Mouse (Mus musculus) adrenal gland, adult (tissue): ENCODE measurements around the gene Asb16.

Experiments
- DNase-seq, 2 experiments: peaks; one replicate each; pipeline ENCODE4 v3.0.0; 2022 to 2023; ENCODE audit warnings: low spot score in 1 of 2; ENCODE audit not compliant: inconsistent age in 2 of 2

Asb16 gene

DNA sequence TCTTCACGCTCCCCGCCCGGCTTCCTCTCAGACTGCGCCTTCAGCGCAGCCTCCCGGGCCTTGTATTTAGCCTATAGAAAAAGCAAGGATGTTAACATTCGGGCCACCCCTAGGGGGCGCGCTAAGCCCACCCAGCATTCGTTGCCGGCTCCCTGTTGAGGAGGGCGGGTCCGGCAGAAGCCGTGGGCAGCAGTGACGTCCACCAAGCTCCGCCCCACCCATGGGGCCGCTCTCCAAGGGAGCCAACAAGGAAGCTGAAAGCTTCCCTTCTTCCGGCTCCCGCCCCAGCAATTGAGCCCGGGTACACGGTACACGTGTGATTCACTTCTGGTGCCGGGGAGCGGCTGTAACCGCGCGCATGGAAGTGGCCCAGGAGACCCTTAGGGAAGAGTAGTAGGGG lies 40.4 kb downstream of the Asb16 start:
- DNase-seq, result peak; percentile 98 to 99

DNA sequence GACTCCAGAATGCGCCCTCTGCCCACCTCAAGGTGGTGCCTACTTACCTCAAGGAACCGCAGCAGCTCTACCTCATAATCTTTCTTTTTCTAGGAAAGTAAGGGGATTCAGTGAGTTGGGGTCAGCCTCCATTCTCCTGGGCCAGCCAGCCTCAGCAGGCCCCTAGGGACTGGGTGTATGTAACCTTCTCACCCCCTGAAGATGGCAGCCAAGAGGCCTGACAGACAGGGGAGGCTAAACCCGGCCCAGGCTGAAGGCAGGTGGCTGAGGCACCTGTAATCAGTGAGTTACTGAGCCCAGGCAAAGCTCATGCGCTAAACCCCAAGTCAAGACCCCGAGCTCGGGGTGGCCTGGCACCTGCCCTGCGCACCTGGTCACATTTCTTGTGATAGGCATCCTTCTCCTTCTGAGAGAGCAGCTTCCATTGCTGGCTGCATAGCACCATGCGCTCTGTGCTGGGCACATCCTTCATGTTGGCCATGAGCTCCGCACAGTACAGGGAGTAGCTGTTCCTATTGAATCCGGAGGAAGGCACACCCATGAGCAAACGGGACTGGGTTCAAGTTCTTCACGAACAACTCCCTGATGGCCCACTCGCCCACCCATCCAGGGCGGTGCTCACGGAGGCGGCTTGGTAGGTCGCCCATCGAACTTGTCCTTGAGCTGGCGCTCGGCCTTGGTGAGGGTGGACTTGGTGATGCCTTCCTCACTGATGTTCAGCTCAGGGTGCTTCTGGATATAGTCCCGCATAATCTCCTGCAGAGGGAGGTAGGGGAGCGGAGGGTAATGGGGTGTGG lies 41.5 kb downstream of the Asb16 start:
- peak; percentile 69 to 82 for DNase-seq

DNA sequence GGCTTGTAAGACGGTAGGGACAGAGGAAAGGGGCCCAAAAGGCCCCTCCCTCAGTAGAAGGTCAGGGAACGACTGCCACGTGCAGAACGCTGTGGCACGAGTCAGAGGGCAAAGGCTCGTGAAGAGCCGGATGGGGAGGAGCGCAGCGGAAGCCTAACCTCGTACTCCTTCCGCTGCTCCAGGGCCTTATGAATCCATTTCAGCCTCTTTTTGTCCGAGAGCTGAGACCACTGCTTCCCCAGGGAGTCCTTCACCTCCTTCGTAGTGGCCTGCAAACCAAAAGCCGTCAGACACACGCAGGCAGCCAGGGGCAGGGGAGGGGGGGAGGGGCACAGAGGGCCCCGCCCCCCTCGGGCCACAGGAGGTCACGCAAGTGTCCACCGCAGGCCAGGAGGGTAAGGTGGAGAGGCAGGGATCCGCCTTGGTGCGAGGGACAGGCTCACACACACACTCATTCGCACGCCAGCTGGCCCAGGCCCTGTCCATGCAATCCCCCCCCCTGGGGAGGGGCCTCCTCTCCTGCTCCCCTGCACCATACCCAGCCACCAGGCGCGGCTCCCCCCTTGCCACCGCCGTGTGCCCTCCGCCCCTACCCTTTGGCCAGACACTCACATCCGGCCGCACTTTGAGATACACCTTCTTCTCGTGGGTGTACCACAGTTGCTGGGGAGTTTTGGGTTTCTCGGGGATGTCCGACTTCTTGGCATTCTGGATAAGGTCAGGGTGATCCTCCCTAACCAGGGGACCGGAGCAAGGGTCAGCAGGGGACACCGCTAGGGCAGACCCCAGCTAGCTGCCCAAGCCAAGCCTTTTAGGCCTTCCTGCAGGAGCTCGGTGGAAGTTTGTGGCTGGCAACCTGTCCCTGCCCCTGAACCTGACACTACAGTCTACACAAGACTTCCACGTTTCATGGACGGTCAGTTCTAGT lies 42.5 kb downstream of the Asb16 start:
- peak; percentile 60 to 80 for DNase-seq

- DNase-seq, result peak in 1 of 2 experiments; percentile 38
Observed at GRCm38 (mm10) chr11:102311966-102312365, 43.4 kb downstream of the Asb16 start.

- peak in 1 of 2 experiments; percentile 38 for DNase-seq
Observed at GRCm38 (mm10) chr11:102312586-102312985, 44.0 kb downstream of the Asb16 start.

DNA sequence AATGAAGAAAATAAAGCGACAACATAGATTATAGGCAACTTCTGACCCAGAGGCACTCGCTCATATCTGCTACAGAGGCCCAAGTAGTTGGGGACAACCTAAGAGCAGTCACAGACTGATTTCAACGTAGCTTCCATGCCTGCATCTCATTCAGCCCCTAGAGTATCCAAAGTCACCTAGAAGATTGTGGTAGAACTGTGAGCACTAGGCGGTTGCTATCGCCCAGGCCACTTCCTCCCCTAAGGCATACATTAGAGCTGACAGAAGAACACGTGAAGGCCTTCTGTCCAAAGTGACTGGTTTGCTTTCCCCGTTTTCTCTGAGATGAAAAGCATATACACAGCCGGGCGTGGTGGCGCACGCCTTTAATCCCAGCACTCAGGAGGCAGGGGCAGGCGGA lies 45.8 kb downstream of the Asb16 start:
- DNase-seq, result peak in 1 of 2 experiments; percentile 56

GRCm38 (mm10) chr11:102315690-102316571 lies 47.4 kb downstream of the Asb16 start:
- peak in 1 of 2 experiments; percentile 65 for DNase-seq

DNA sequence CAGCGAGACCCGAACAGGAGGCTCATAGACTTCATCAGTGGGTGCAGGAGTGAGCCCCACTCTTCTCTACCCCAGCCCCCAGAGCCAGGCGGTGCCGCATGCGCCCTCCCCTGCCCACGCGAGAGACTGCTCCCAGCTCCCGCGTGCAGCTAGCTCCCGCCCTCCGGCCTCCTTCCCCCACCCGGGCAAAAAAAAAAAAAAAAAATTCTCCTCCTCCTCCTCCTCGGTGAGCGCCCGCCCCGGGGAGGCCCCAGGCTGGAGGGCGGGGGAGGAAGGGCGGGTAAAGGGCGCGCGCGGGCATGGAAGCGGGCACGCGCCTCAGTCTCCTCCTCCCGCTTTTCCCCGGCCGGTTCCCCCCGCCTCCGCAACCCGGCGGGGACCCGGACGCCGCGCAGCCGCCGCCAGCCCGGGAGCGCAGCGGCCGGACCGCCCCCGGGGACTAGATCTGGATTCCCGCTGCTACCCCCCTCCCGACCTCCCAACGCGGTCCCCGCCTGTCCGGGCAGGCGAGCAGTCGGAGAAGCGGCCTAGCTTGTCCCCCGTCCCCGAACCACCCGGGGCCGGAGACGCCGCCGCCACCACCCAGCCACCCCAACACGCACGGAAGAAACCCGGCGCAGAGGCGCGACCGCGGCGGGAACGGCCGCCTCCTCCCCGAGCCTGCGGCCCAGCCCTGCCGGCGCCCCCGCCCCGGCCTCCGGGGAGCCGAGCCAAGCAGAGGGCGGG lies 48.2 kb downstream of the Asb16 start:
- DNase-seq, result peak; percentile 96 to 97

GRCm38 (mm10) chr11:102317298-102317900 lies 48.9 kb downstream of the Asb16 start:
- DNase-seq, result peak; percentile 74 to 84

- peak; percentile 86 to 94 for DNase-seq
Observed at GRCm38 (mm10) chr11:102317901-102318575, 49.5 kb downstream of the Asb16 start.

DNA sequence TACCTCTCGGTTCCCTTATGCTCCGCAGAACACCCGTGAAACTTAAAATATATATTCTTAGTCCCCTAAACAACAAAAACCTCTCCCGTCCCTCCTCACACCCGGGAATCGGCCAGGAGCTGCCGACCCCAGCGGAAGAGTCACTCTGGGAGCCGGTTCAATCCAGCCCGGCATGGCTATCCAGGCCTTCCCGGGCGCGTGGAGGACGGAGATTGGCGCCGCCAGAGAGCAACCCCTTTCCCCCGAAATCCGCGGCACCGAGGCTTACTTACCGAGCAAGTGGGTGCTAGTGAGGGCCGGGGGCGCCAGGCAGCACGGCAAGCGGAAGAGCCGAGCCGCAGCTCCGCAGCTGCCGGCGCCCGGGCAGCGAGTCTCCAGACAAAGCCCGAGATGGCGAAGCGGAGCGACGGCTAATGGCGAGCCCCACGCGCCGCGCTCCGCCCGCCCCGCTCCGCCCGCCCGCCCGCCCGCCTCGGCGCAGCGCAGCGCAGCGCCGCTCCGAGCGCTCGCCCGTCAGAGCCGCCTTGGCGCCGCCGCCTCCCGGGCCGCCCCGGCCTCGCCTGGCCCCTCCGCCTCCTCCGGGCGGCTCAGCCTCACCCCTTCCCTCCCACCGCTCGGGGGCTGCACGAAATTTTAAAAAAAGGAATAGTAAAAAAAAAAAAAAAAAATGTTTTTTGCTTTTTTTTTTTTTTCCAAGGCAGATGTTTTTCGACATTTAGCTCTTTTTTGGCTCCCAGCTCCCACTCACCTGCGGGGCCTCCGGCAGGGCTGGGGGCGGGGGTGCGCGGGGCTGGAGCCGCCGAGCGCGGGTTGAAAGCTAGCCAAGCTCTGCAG lies 50.2 kb downstream of the Asb16 start:
- DNase-seq, result peak; percentile 72 to 90

DNA sequence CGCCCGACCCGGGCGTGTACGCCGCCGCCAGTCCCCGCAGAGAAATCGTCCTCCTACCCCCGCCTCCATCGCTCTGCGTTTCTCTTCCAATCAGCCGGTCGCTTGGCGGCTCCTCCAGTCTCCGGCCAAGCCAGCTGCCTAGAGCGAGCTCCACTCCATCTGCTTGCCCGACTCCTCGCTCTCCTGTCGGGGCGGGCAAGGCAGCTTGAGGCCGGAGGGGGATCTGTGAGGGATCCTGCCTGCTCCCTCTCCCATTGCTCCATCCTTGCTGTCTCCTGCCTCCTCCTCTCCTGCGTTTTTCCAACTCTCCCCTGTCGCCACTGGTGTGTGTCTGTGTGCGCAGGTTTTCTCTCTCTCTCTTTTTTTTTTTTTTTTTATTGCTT lies 50.9 kb downstream of the Asb16 start, which contains the start of gene Ubtf:
Gene Ubtf (minus strand): TSS at position 333 of the 383 bp plus-strand sequence.
- peak; percentile 89 to 96 for DNase-seq

DNA sequence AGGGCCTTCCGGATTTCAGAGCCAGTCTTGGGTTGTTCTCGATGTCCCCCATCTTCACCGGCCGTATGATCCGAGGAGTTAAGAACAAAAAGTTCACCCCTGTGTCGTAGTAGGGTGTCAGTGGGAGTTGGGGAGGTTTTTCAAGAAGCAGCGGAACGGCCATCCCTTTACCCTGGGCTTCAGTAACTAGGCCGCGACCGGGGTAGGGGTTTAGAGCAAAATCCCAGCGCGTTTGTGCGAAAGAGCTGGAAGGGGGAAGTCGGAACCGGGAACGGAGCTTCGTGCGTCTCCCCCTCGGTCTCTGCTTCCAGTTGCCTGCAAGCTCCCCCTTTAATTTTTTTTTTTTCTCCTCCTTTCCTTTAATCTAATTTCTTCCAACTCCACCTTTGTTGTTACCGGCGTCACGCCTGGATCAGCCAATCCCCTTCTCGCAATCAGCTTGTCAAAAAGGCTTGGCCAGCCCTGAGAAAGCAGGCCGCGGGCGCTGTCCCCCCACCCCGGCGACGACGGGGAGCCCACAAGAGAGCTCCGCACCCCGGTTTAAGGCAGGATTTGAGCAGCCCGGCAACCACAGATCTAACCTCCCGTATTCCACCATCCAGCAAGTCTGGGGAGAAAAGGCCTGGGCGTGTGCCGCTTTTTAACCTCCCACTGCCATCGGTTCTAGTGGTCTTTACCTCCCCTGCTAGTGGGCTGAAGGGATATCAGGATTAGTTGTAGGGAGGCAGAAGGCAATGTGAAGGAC lies 51.6 kb downstream of the Asb16 start:
- DNase-seq, result peak; percentile 93 to 97

- DNase-seq, result peak; percentile 80 to 93
Observed at GRCm38 (mm10) chr11:102320686-102321005, 52.1 kb downstream of the Asb16 start.

- DNase-seq, result peak in 1 of 2 experiments; percentile 42
Observed at GRCm38 (mm10) chr11:102321931-102322330, 53.4 kb downstream of the Asb16 start.

GRCm38 (mm10) chr11:102323516-102323915 lies 55.0 kb downstream of the Asb16 start:
- no peak for DNase-seq

DNA sequence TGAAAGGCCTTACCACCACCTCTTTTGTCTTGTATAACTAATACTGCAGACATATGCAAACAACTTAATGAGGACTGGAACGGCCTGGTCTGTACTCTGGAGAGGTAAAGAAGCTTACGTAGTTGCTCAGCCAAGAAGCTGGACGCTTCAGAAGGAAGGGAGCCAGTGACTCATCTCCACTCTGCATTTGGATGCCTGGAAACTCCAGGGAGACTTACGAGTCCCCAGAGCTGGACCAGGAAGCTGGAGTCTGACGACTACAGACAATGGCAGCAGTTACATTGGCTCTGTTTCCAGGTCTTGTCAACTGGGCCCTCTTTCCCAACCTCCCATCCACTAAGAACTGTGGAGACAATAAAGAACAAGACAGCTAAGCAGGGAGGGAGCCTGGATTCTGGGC lies 58.7 kb downstream of the Asb16 start:
- peak in 1 of 2 experiments; percentile 49 for DNase-seq

- no peak for DNase-seq
Observed at GRCm38 (mm10) chr11:102327839-102328238, 59.3 kb downstream of the Asb16 start.
